Mouse (Mus musculus) heart, postnatal 0 days (tissue): ENCODE measurements around the gene Ano6. TPM values are rescaled to one million over a fixed set of nuclear protein-coding genes. Genes with fewer than 3 reads are reported as not detected.

Experiments
- ATAC-seq: fragments of 200-750 bp; cut with Nextera tagmentation; 2 replicates; pipeline ENCODE4 v1.8.0; 2017; ENCODE audit warnings: low read depth, moderate number of reproducible peaks, moderate library complexity; ENCODE audit not compliant: insufficient read depth
- DNase-seq: peaks from one replicate; pipeline ENCODE4 v3.0.0-alpha.2; 2016; ENCODE audit warnings: low spot score
- H3K27ac ChIP-seq: fragments of 300-500 bp; sonication (generic); 2 replicates; pipeline ENCODE4 v1.5.1; 2014; ENCODE audit warnings: low read depth, mild to moderate bottlenecking
- H3K27me3 ChIP-seq: fragments of 300-500 bp; sonication (generic); 2 replicates; pipeline ENCODE4 v1.6.1; 2014; ENCODE audit warnings: low read length, mixed read lengths; ENCODE audit not compliant: control insufficient read depth, insufficient read depth
- H3K36me3 ChIP-seq: fragments of 300-500 bp; sonication (generic); replicated peaks from 2 replicates; pipeline ENCODE4 v1.6.1; 2014; ENCODE audit warnings: low read length, mixed read lengths; ENCODE audit not compliant: control insufficient read depth, insufficient read depth
- H3K4me1 ChIP-seq: fragments of 300-500 bp; sonication (generic); 2 replicates; pipeline ENCODE4 v1.6.1; 2014; ENCODE audit warnings: antibody characterized with exemption; ENCODE audit not compliant: control insufficient read depth, insufficient read depth
- H3K4me2 ChIP-seq: fragments of 300-500 bp; sonication (generic); 2 replicates; pipeline ENCODE4 v1.6.1; 2014; ENCODE audit warnings: low read depth, mild to moderate bottlenecking, low read length, moderate library complexity
- H3K4me3 ChIP-seq: fragments of 300-500 bp; sonication (generic); 2 replicates; pipeline ENCODE4 v1.5.1; 2014; ENCODE audit warnings: low read depth, low read length
- H3K9ac ChIP-seq: fragments of 300-500 bp; sonication (generic); replicated peaks from 2 replicates; pipeline ENCODE4 v1.6.1; 2014; ENCODE audit warnings: low read depth, low read length, mixed read lengths
- H3K9me3 ChIP-seq: fragments of 300-500 bp; sonication (generic); replicated peaks from 2 replicates; pipeline ENCODE4 v1.6.1; 2016; ENCODE audit warnings: low read length; ENCODE audit not compliant: control insufficient read depth
- CTCF ChIP-seq: IDR thresholded peaks from 2 replicates; pipeline ENCODE4 v1.5.1; 2016; ENCODE audit warnings: antibody characterized with exemption, control low read depth, low read depth
- EP300 ChIP-seq: IDR thresholded peaks from 2 replicates; pipeline ENCODE4 v1.6.1; 2016; ENCODE audit warnings: antibody characterized with exemption, low read depth
- WGBS: fragments of 180-500 bp; shearing (Covaris S2); extraction: QIAGEN DNeasy Blood & Tissue Kit; methylation state at CpG from one replicate; pipeline ENCODE4 v1.1.7; 2014; 5-methylcytosine and 5-hydroxymethylcytosine counted together
- polyA plus RNA-seq: library from polyadenylated mRNA; unstranded; fragments of >200 nt; fragmentation: Nextera tagmentation; extraction: Ambion mirVana; gene quantifications from 2 replicates; pipeline ENCODE4 v1.2.1, GENCODE M21; 2015
- total RNA-seq: library from RNA; depleted of rRNA; stranded (reverse); fragments of >200 nt; gene quantifications from 2 replicates; pipeline ENCODE4 v1.2.3, GENCODE M21; 2014; ENCODE audit warnings: low replicate concordance

Gene Ano6
- total and polyA plus RNA-seq, 2 experiments from 2014 or later = 14.2 to 26.5 TPM

- Histone ChIP-seq H3K4me1 (no peaks in the 10 kb centered on the region), H3K9me3 (no peaks in the 10 kb centered on the region), H3K27ac (no peak overlapping the region), H3K4me3 (no peak overlapping the region), H3K27me3 (no peaks in the 10 kb centered on the region), H3K4me2 (no peak overlapping the region), H3K9ac (no peak overlapping the region), H3K36me3 (no peaks in the 10 kb centered on the region)
- 32% methylated on average over 12 of the region's 12 CpGs for WGBS
- peak; percentile 43 for DNase-seq
- TF ChIP-seq EP300 (no peak), CTCF (peak; percentile 84)
- peak; percentile 75 for ATAC-seq
These were observed 27.9 kb upstream of the Ano6 start for GRCm38 (mm10) chr15:95762661-95763303.

GRCm38 (mm10) chr15:95763464-95763863, 27.2 kb upstream of the Ano6 start:
- Histone ChIP-seq H3K36me3 (no peaks in the 10 kb centered on the region), H3K27ac (no peak overlapping the region), H3K4me1 (no peaks in the 10 kb centered on the region), H3K27me3 (no peaks in the 10 kb centered on the region), H3K9me3 (no peaks in the 10 kb centered on the region), H3K4me3 (no peak overlapping the region), H3K9ac (no peak overlapping the region), H3K4me2 (no peak overlapping the region)
- ATAC-seq (no peak), DNase-seq (no peak)
- 44% methylated on average over 6 of the region's 6 CpGs for WGBS
- TF ChIP-seq EP300 = no peak
- no peak for TF ChIP-seq CTCF

DNA sequence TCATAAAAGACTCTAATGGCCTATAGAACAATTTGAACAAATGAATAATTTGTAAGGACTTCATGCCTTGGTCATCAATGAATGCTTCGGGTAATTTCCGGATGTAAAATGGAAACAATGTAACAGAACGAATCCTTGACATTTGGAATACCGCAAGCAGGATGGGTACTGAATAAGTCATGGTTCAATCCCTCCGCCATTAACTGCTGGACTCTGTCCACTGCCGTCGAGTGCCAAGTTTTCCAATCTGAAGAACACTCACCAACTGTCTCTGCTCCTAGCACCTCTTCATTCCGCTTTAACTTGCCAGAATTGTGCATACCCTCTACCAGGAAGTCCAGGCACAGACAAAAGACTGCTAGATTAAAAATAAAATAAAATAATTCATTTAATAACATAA, 25.4 kb upstream of the Ano6 start:
- Histone ChIP-seq H3K36me3 (no peaks in the 10 kb centered on the region), H3K27me3 (no peaks in the 10 kb centered on the region), H3K9me3 (no peaks in the 10 kb centered on the region), H3K4me3 (no peak overlapping the region), H3K4me2 (no peak overlapping the region), H3K4me1 (no peaks in the 10 kb centered on the region), H3K9ac (no peak overlapping the region), H3K27ac (no peak overlapping the region)
- TF ChIP-seq EP300 (no peak), CTCF (no peak)
- DNase-seq (no peak), ATAC-seq (no peak)
- 88% methylated on average over 8 of the region's 8 CpGs for WGBS

GRCm38 (mm10) chr15:95765936-95766335, 24.7 kb upstream of the Ano6 start:
- H3K4me2 ChIP-seq = no peak overlapping the region
- no peaks in the 10 kb centered on the region for H3K4me1 ChIP-seq
- ATAC-seq (no peak), DNase-seq (no peak)
- no peak overlapping the region for H3K9ac ChIP-seq
- WGBS = 84% methylated on average over 6 of the region's 6 CpGs
- no peak overlapping the region for H3K27ac ChIP-seq
- no peak overlapping the region for H3K4me3 ChIP-seq
- no peaks in the 10 kb centered on the region for H3K36me3 ChIP-seq
- H3K9me3 ChIP-seq = no peaks in the 10 kb centered on the region
- no peaks in the 10 kb centered on the region for H3K27me3 ChIP-seq
- no peak for TF ChIP-seq EP300
- TF ChIP-seq CTCF = no peak

- DNase-seq (no peak), ATAC-seq (0 out of 2 replicates have a peak, but pooled peaks have one; percentile 27)
- 73% methylated on average over 7 of the region's 7 CpGs for WGBS
- H3K9me3 ChIP-seq = no peaks in the 10 kb centered on the region
- no peak overlapping the region for H3K9ac ChIP-seq
- TF ChIP-seq CTCF (peak; percentile 47), EP300 (no peak)
- no peaks in the 10 kb centered on the region for H3K4me1 ChIP-seq
- no peak overlapping the region for H3K27ac ChIP-seq
- no peaks in the 10 kb centered on the region for H3K27me3 ChIP-seq
- H3K36me3 ChIP-seq = no peaks in the 10 kb centered on the region
- H3K4me2 ChIP-seq = no peak overlapping the region
- no peak overlapping the region for H3K4me3 ChIP-seq
These were observed 22.8 kb upstream of the Ano6 start for GRCm38 (mm10) chr15:95767825-95768224.

- no peak for ATAC-seq
- no peaks in the 10 kb centered on the region for H3K4me1 ChIP-seq
- H3K4me2 ChIP-seq = no peak overlapping the region
- no peaks in the 10 kb centered on the region for H3K9me3 ChIP-seq
- H3K36me3 ChIP-seq = no peaks in the 10 kb centered on the region
- no peak for DNase-seq
- TF ChIP-seq CTCF = no peak
- TF ChIP-seq EP300 = no peak
- no peak overlapping the region for H3K9ac ChIP-seq
- H3K27me3 ChIP-seq = no peaks in the 10 kb centered on the region
- 80% methylated on average over 5 of the region's 5 CpGs for WGBS
- H3K27ac ChIP-seq = no peak overlapping the region
- no peak overlapping the region for H3K4me3 ChIP-seq
These were observed 21.9 kb upstream of the Ano6 start for GRCm38 (mm10) chr15:95768703-95769102.
